In genomic region chr19:46763932-46764762, GRCm38 (mm10) we compare ENCODE assay signal across 10 mouse cellular contexts. TPM values are rescaled to one million over a fixed set of nuclear protein-coding genes. Genes with fewer than 3 reads are reported as not detected.
DNase-seq lines count a peak whose midpoint lies in the region; ATAC-seq lines count a peak whose summit lies in the region.
"Had no signal": no experiment of that assay in that cellular context is flagged by ENCODE, and none has a peak within 500 bp of the region (broad histone marks: within the 10 kb centered on the region; RNA-seq: fewer than 3 reads in every experiment).

No protein-coding gene starts in this region.

- H3K4me1 ChIP-seq in lung, embryonic 15.5 days = peaks cover 18% of the 10 kb centered on the region
- peaks cover 47% of the 10 kb centered on the region for H3K4me1 ChIP-seq in forebrain, embryonic 10.5 days
- H3K4me1 ChIP-seq in intestine, embryonic 15.5 days (replicated peaks) = peaks cover 11% of the 10 kb centered on the region
- H3K4me1 ChIP-seq in neural tube, embryonic 14.5 days (ENCODE audit: control insufficient read depth, insufficient read depth, low read length) = peaks cover 28% of the 10 kb centered on the region

- peak overlapping the region; percentile 88; the same call in 1 of the 2 replicates for H3K4me3 ChIP-seq in lung, embryonic 15.5 days
- peak overlapping the region; percentile 88; the same call in 1 of the 2 replicates for H3K4me3 ChIP-seq in forebrain, embryonic 10.5 days
- no peak overlapping the region for H3K4me3 ChIP-seq in intestine, embryonic 15.5 days (replicated peaks)
- peak overlapping the region; percentile 69 for H3K4me3 ChIP-seq in neural tube, embryonic 14.5 days (ENCODE audit: low read depth, low read length)

- H3K27ac ChIP-seq in lung, embryonic 15.5 days = no peak overlapping the region
- H3K27ac ChIP-seq in forebrain, embryonic 10.5 days = no peak overlapping the region
- no peak overlapping the region for H3K27ac ChIP-seq in intestine, embryonic 15.5 days
- H3K27ac ChIP-seq in neural tube, embryonic 14.5 days (ENCODE audit: low read depth, low read length) = no peak overlapping the region

- no peak for ATAC-seq in lung, embryonic 15.5 days (ENCODE audit: borderline replicate concordance, extremely low read depth, low FRiP score, low TSS enrichment)
- ATAC-seq in intestine, embryonic 15.5 days = no peak
- ATAC-seq in neural tube, embryonic 14.5 days (ENCODE audit: low read depth) = no peak

- intact Hi-C loops in left cerebral cortex, postnatal 36 days (cut with DNase I) = no loop called here

- peak overlapping the region; percentile 97; the same call in 1 of the 2 replicates for H3K4me2 ChIP-seq in lung, embryonic 15.5 days
- peak overlapping the region; percentile 97; the same call in 1 of the 2 replicates for H3K4me2 ChIP-seq in intestine, embryonic 15.5 days (replicated peaks)
- peak overlapping the region; percentile 76 for H3K4me2 ChIP-seq in neural tube, embryonic 14.5 days (ENCODE audit: low read depth, low read length)

- H3K9ac ChIP-seq in lung, embryonic 15.5 days = no peak overlapping the region
- no peak overlapping the region for H3K9ac ChIP-seq in intestine, embryonic 15.5 days
- H3K9ac ChIP-seq in neural tube, embryonic 14.5 days (replicated peaks; ENCODE audit: low read depth, low read length) = no peak overlapping the region

- WGBS in lung, embryonic 15.5 days = 66% methylated on average over 12 of the region's 12 CpGs
- 68% methylated on average over 12 of the region's 12 CpGs for WGBS in forebrain, embryonic 10.5 days
- WGBS in intestine, embryonic 15.5 days = 73% methylated on average over 12 of the region's 12 CpGs
- 58% methylated on average over 12 of the region's 12 CpGs for WGBS in neural tube, embryonic 14.5 days

- peaks cover 33% of the 10 kb centered on the region for H3K27me3 ChIP-seq in lung, embryonic 15.5 days
- H3K27me3 ChIP-seq in forebrain, embryonic 10.5 days (ENCODE audit: poor library complexity, severe bottlenecking) = peaks cover 35% of the 10 kb centered on the region
- peaks cover 6% of the 10 kb centered on the region for H3K27me3 ChIP-seq in intestine, embryonic 15.5 days (replicated peaks)
- no peaks in the 10 kb centered on the region; the same call in 1 of the 2 replicates for H3K27me3 ChIP-seq in neural tube, embryonic 14.5 days (ENCODE audit: control insufficient read depth, insufficient read depth, low read length)

- no peaks in the 10 kb centered on the region for H3K36me3 ChIP-seq in lung, embryonic 15.5 days
- H3K36me3 ChIP-seq in forebrain, embryonic 10.5 days (replicated peaks) = no peaks in the 10 kb centered on the region
- no peaks in the 10 kb centered on the region for H3K36me3 ChIP-seq in intestine, embryonic 15.5 days
- H3K36me3 ChIP-seq in neural tube, embryonic 14.5 days (ENCODE audit: control insufficient read depth, insufficient read depth, low read length) = no peaks in the 10 kb centered on the region

- no peak for DNase-seq in lung, postnatal 25 days (ENCODE audit: low spot score)
- no peak for DNase-seq in forebrain, embryonic 10.5 days (ENCODE audit: extremely low spot score, low spot score)
- no peak for DNase-seq in layer of hippocampus, adult 9-10 months (ENCODE audit: low spot score)
- no peak for DNase-seq in left cerebral cortex, postnatal 36 days (ENCODE audit: low spot score in 2 of 2)
- no peak for DNase-seq in c-Kit-positive CD71-positive TER-119-positive erythroid progenitor cells, embryonic 14.5 days (ENCODE audit: low spot score)
- DNase-seq: adrenal gland, postnatal 10 days; lung, postnatal 4 days had no signal

- no peaks in the 10 kb centered on the region for H3K9me3 ChIP-seq in lung, embryonic 15.5 days
- no peaks in the 10 kb centered on the region for H3K9me3 ChIP-seq in forebrain, embryonic 10.5 days
- no peaks in the 10 kb centered on the region for H3K9me3 ChIP-seq in intestine, embryonic 15.5 days
- no peaks in the 10 kb centered on the region for H3K9me3 ChIP-seq in neural tube, embryonic 14.5 days (ENCODE audit: control insufficient read depth, low read length)

RNA-seq across cellular contexts. Expression of gene Cnnm2, which starts 2.8 kb away (rescaled TPM):
- polyA plus RNA-seq in lung, embryonic 15.5 days (2015; fragmentation: Nextera tagmentation; extraction: Ambion mirVana) = 3.3 and 3.5 TPM in 2 replicates
- polyA plus RNA-seq in forebrain, embryonic 10.5 days (2016; fragmentation: Nextera tagmentation; extraction: Ambion mirVana) = 1.3 and 1.7 TPM in 2 replicates
- 2.9 and 3.2 TPM in 2 replicates for polyA plus RNA-seq in intestine, embryonic 15.5 days (2015; fragmentation: Nextera tagmentation; extraction: Ambion mirVana)
- polyA plus RNA-seq in neural tube, embryonic 14.5 days (2014; fragmentation: Nextera tagmentation; extraction: Ambion mirVana) = 8.4 and 11.7 TPM in 2 replicates
- total RNA-seq in left cerebral cortex, postnatal 36 days (2021) = 10 to 100 TPM; 34.8 to 36.4 TPM

RNA-seq across cellular contexts. Expression of gene As3mt, which starts 56.9 kb away (rescaled TPM):
- polyA plus RNA-seq in lung, embryonic 15.5 days (2015; fragmentation: Nextera tagmentation; extraction: Ambion mirVana) = 29.1 and 30.4 TPM in 2 replicates
- 23.9 and 27.3 TPM in 2 replicates for polyA plus RNA-seq in forebrain, embryonic 10.5 days (2016; fragmentation: Nextera tagmentation; extraction: Ambion mirVana)
- 59.4 and 63.4 TPM in 2 replicates for polyA plus RNA-seq in intestine, embryonic 15.5 days (2015; fragmentation: Nextera tagmentation; extraction: Ambion mirVana)
- 44.3 and 47.8 TPM in 2 replicates for polyA plus RNA-seq in neural tube, embryonic 14.5 days (2014; fragmentation: Nextera tagmentation; extraction: Ambion mirVana)
- 10 to 100 TPM; 24.4 to 25.7 TPM for total RNA-seq in left cerebral cortex, postnatal 36 days (2021)
